Mouse (Mus musculus): Measurements from ENCODE around the gene Rac2.

GRCm38 (mm10) chr15:78542767-78543303 lies 29.7 kb downstream of the Rac2 start:
- TF ChIP-seq CTCF (IDR thresholded peaks at IDR 0.05; ENCODE audit: low read depth, low read length) (no peak), EP300 (IDR thresholded peaks at IDR 0.05; ENCODE audit: insufficient read depth, low read depth, low read length) (no peak), POLR2A (IDR thresholded peaks at IDR 0.05; ENCODE audit: insufficient read depth, low read length) (no peak)
